In the genomic region with DNA sequence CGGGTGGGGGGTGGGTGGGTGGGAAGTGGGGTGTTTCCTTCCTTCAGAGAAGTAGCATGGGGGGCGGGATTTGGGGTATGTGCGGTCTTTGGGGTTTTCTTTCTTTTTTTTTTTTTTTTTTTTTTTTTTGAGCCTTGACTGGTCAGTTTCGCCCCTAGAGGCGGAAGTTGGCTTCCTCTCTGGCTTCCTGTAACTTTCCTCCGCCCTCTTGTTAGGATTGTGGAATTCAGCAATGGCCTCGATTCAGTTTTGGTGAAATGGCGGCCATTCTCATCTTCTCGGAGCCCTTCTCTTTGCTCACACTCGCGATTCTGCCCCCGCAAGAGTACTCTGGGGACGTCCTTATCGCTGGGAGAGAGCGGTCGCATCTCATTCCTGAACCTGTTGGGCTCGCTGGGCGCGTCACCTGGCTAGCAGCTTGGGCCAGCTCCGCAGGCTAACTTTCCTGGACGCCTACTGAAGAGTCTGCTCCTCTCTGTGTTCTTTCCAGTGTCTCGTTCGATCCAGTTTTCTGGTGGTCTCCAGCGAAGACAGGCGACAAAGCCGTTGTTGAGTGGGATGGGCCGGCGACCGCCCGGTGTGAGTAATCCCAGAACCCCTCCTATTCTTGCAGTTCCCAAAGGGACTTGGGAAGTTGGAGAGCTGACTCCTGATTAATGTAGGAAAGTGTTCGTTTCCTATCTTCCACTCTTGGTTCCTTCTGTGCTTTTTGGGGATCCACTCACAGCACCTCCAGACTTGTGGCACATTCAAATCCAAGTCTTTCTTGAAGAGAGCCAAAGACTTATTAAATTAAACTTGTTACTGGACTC, we compare ENCODE assay signal across 9 mouse cellular contexts. TPM values are rescaled to one million over a fixed set of nuclear protein-coding genes. Genes with fewer than 3 reads are reported as not detected.
A peak's percentile ranks its signal among the peaks of the same experiment; 100 is the strongest.
DNase-seq lines count a peak whose midpoint lies in the region; ATAC-seq and TF ChIP-seq lines count a peak whose summit lies in the region.
"Had no signal": no experiment of that assay in that cellular context is flagged by ENCODE, and none has a peak within 500 bp of the region (broad histone marks: within the 10 kb centered on the region; RNA-seq: fewer than 3 reads in every experiment).

No protein-coding gene starts in this region.

- H3K4me3 ChIP-seq in gastrocnemius, adult 2 months: peak overlapping the region; percentile 88
- peak overlapping the region; percentile 44 for H3K4me3 ChIP-seq in hindbrain, embryonic 14.5 days (replicated peaks; ENCODE audit: low read length)

- peak overlapping the region; percentile 96 for H3K27ac ChIP-seq in gastrocnemius, adult 2 months
- H3K27ac ChIP-seq in hindbrain, embryonic 14.5 days: peak overlapping the region; percentile 73

- no peaks in the 10 kb centered on the region for H3K36me3 ChIP-seq in hindbrain, embryonic 14.5 days (replicated peaks; ENCODE audit: control insufficient read depth, insufficient read depth)

- peaks cover 8% of the 10 kb centered on the region; the same call in 1 of the 2 replicates for H3K4me1 ChIP-seq in hindbrain, embryonic 14.5 days (replicated peaks; ENCODE audit: control insufficient read depth, insufficient read depth, low read length)

- peak; percentile 12; the same call in 1 of the 2 replicates for ATAC-seq in hindbrain, embryonic 14.5 days (ENCODE audit: low FRiP score)
- ATAC-seq in megakaryocyte progenitor cell, adult 5-6 weeks (replicated peaks; ENCODE audit: poor library complexity): peak; percentile 21
- no peak for ATAC-seq in inflammation-experienced regulatory T-cells, adult 6 months

- no peaks in the 10 kb centered on the region for H3K9me3 ChIP-seq in hindbrain, embryonic 14.5 days (ENCODE audit: control insufficient read depth, low read length)

- peak overlapping the region; percentile 73 for H3K4me2 ChIP-seq in hindbrain, embryonic 14.5 days (replicated peaks)

- peak; percentile 92 for DNase-seq in adipocyte (ENCODE audit: low spot score)
- DNase-seq in cerebellum, postnatal 10 days: peak; percentile 68 to 74
- DNase-seq in gastrocnemius, adult 2 months: peak; percentile 76
- DNase-seq in hindbrain, embryonic 14.5 days (ENCODE audit: low spot score): peak; percentile 30
- peak; percentile 26 to 34 for DNase-seq in left cerebral cortex, postnatal 36 days (ENCODE audit: low spot score in 2 of 2)
- DNase-seq in right cerebral cortex, postnatal 10 days (ENCODE audit: low spot score in 2 of 2): peak; percentile 58 to 61

- TF ChIP-seq CTCF in gastrocnemius, adult 2 months (IDR thresholded peaks at IDR 0.05): peak; percentile 25; the same call in 1 of the 2 replicates

- H3K9ac ChIP-seq in hindbrain, embryonic 14.5 days: peak overlapping the region; percentile 54

- no peaks in the 10 kb centered on the region for H3K27me3 ChIP-seq in hindbrain, embryonic 14.5 days (ENCODE audit: control insufficient read depth, insufficient read depth, low read length)

- intact Hi-C loops in gastrocnemius, adult 2 months (cut with DNase I): loop anchor here (2.0 to 5.0 kb wide), 3 partner anchors 34 to 291 kb away; a partner anchor contains a TSS
- intact Hi-C loops in left cerebral cortex, postnatal 36 days (cut with DNase I): loop anchor here (2.0 kb wide), 1 partner anchor 60 kb away; no protein-coding TSS in a partner anchor

- 5% methylated on average over 31 of the region's 31 CpGs for WGBS in hindbrain, embryonic 14.5 days

RNA-seq across cellular contexts. Expression of a gene that starts 2.0 kb away (rescaled TPM):
- 10 to 100 TPM; 38.8 to 58.6 TPM for total RNA-seq in gastrocnemius, adult 2 months (2021)
- polyA plus RNA-seq in hindbrain, embryonic 14.5 days (2014; fragmentation: Nextera tagmentation; extraction: Ambion mirVana): 16.6 and 18.7 TPM in 2 replicates
- 10 to 100 TPM; 24.0 to 34.6 TPM for total RNA-seq in left cerebral cortex, postnatal 36 days (2021)
- 60.9 and 71.6 TPM in 2 replicates for total RNA-seq in megakaryocyte progenitor cell, adult 5-6 weeks (2015)
- total RNA-seq in megakaryocyte progenitor cell, adult 5-6 weeks (2017): 87.5 and 121 TPM in 2 replicates
- polyA plus RNA-seq in inflammation-experienced regulatory T-cells, adult 6 months (2017; shearing (Covaris generic)): 100 to 1,000 TPM; 124 to 177 (median 175) TPM

RNA-seq across cellular contexts. Expression of a gene that starts 17.5 kb away (rescaled TPM):
- total RNA-seq in gastrocnemius, adult 2 months (2021): not detected
- not detected in 2 replicates for polyA plus RNA-seq in hindbrain, embryonic 14.5 days (2014; fragmentation: Nextera tagmentation; extraction: Ambion mirVana)
- total RNA-seq in left cerebral cortex, postnatal 36 days (2021): not detected
- total RNA-seq in megakaryocyte progenitor cell, adult 5-6 weeks (2015): not detected in 2 replicates
- total RNA-seq in megakaryocyte progenitor cell, adult 5-6 weeks (2017): 0.44 and 0.67 TPM in 2 replicates
- polyA plus RNA-seq in inflammation-experienced regulatory T-cells, adult 6 months (2017; shearing (Covaris generic)): not detected
- total RNA-seq: layer of hippocampus, postnatal 25 days had no signal

Comparison
In these comparisons a context has a peak if more than half of its experiments do, and no peak if none do; other contexts are left out.
1. DNase-seq: peak in every context shown above with its lines; median percentile 92 in adipocyte; 76 in gastrocnemius, adult 2 months; 71 in cerebellum, postnatal 10 days; 60 in right cerebral cortex, postnatal 10 days; 30 in hindbrain, embryonic 14.5 days; 30 in left cerebral cortex, postnatal 36 days.